In the genomic region with DNA sequence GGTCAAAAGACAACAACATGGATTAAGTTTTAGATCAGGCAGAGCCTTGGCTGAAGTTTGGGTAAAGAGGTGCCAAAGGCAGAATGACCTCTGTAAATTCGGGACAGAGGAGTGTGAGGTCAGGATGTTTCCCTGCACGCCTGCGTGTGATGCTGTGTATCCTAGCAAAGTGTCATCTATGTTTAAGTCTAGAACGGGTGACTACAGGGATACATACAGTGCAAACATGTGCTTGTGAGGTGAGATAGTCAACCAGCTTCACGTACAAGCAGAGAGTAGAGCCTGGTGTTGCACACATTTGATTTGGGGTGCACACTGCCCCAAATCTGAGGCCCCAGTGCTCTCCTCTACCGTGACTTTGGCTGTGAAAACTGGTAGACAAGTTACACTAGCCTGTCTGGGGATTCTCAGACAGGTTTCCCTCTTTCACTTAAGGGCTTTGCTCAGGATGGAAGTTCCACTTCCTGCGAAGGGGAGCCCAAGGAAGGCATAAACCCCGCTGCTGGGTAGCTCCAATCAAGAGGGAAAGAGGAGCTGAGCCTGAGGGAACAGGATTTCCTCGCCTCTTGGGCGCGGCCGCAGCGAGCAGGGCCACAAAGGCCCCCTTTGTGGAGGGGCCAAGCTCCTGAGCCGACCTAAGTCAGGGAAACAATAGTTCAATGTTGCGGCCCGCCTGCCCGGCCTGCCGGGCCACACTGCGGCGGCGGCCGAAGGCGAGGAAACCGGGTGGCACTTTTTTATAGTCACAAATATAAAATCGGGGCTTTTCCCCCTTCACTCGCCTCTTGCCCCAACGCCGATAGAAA, we compare ENCODE assay signal across 16 mouse cellular contexts. TPM values are rescaled to one million over a fixed set of nuclear protein-coding genes. Genes with fewer than 3 reads are reported as not detected.
DNase-seq lines count a peak whose midpoint lies in the region; ATAC-seq and TF ChIP-seq lines count a peak whose summit lies in the region.
"Had no signal": no experiment of that assay in that cellular context is flagged by ENCODE, and none has a peak within 500 bp of the region (broad histone marks: within the 10 kb centered on the region; RNA-seq: fewer than 3 reads in every experiment).

No protein-coding gene starts in this region.

- H3K36me3 ChIP-seq in lung, embryonic 14.5 days (ENCODE audit: insufficient read depth) = no peaks in the 10 kb centered on the region
- no peaks in the 10 kb centered on the region for H3K36me3 ChIP-seq in embryonic facial prominence, embryonic 10.5 days (replicated peaks)
- H3K36me3 ChIP-seq in limb, embryonic 12.5 days = no peaks in the 10 kb centered on the region
- H3K36me3 ChIP-seq: intestine, embryonic 15.5 days; liver, embryonic 13.5 days had no signal

- H3K4me1 ChIP-seq in lung, embryonic 14.5 days (ENCODE audit: insufficient read depth) = no peaks in the 10 kb centered on the region
- peaks cover 33% of the 10 kb centered on the region for H3K4me1 ChIP-seq in embryonic facial prominence, embryonic 10.5 days
- H3K4me1 ChIP-seq in limb, embryonic 12.5 days (replicated peaks) = peaks cover 65% of the 10 kb centered on the region

- no peak overlapping the region for H3K9ac ChIP-seq in lung, embryonic 14.5 days
- H3K9ac ChIP-seq in limb, embryonic 12.5 days (replicated peaks) = peak overlapping the region; percentile 46
- H3K9ac ChIP-seq: intestine, embryonic 15.5 days; liver, embryonic 13.5 days had no signal

- H3K27ac ChIP-seq in lung, embryonic 14.5 days (ENCODE audit: low read depth) = no peak overlapping the region
- no peak overlapping the region for H3K27ac ChIP-seq in embryonic facial prominence, embryonic 10.5 days (replicated peaks)
- peak overlapping the region; percentile 100 for H3K27ac ChIP-seq in limb, embryonic 12.5 days
- H3K27ac ChIP-seq: intestine, embryonic 15.5 days; liver, embryonic 13.5 days had no signal

- H3K27me3 ChIP-seq in lung, embryonic 14.5 days (ENCODE audit: insufficient read depth, low read length) = peaks cover 97% of the 10 kb centered on the region
- peaks cover 100% of the 10 kb centered on the region for H3K27me3 ChIP-seq in embryonic facial prominence, embryonic 10.5 days (replicated peaks; ENCODE audit: low read depth, poor library complexity, severe bottlenecking)
- peaks cover 57% of the 10 kb centered on the region for H3K27me3 ChIP-seq in limb, embryonic 12.5 days

- 3% methylated on average over 28 of the region's 28 CpGs for WGBS in lung, embryonic 14.5 days
- WGBS in embryonic facial prominence, embryonic 10.5 days = 1% methylated on average over 28 of the region's 28 CpGs
- WGBS in limb, embryonic 12.5 days = 2% methylated on average over 28 of the region's 28 CpGs

- no peaks in the 10 kb centered on the region for H3K9me3 ChIP-seq in lung, embryonic 14.5 days (ENCODE audit: low read depth, low read length)
- H3K9me3 ChIP-seq in embryonic facial prominence, embryonic 10.5 days = no peaks in the 10 kb centered on the region
- H3K9me3 ChIP-seq in limb, embryonic 12.5 days = no peaks in the 10 kb centered on the region
- H3K9me3 ChIP-seq: intestine, embryonic 15.5 days; liver, embryonic 13.5 days had no signal

- no peak for ATAC-seq in lung, embryonic 14.5 days (ENCODE audit: insufficient read depth)
- ATAC-seq in limb, embryonic 12.5 days (ENCODE audit: insufficient number of reproducible peaks, insufficient read depth, low FRiP score, low TSS enrichment, low read depth) = peak; percentile 35
- ATAC-seq: intestine, embryonic 15.5 days had no signal

- peak; percentile 16 for DNase-seq in lung, embryonic 14.5 days
- no peak for DNase-seq in lung, adult 18-20 months
- DNase-seq in ZHBTc4 (ENCODE audit: low read depth, low spot score) = peak; percentile 69
- peak; percentile 71 for DNase-seq in embryonic facial prominence, embryonic 10.5 days (ENCODE audit: low spot score)
- DNase-seq in c-Kit-positive CD71-positive TER-119-positive erythroid progenitor cells, embryonic 14.5 days (ENCODE audit: low spot score) = no peak
- DNase-seq in layer of hippocampus, adult 9-11 months = no peak
- no peak for DNase-seq in right cerebral cortex, postnatal 10 days (ENCODE audit: low spot score in 2 of 2)
- DNase-seq: adrenal gland, adult 8-10 months; cerebellum, postnatal 25 days; kidney, postnatal 25 days; layer of hippocampus, postnatal 36 days; liver, embryonic 13.5 days; lung, postnatal 36 days; right cerebral cortex, adult 18-20 months had no signal

- H3K4me2 ChIP-seq in lung, embryonic 14.5 days = no peak overlapping the region
- peak overlapping the region; percentile 66 for H3K4me2 ChIP-seq in limb, embryonic 12.5 days
- H3K4me2 ChIP-seq: intestine, embryonic 15.5 days; liver, embryonic 13.5 days had no signal

- no peak for TF ChIP-seq CTCF in lung, embryonic 14.5 days (IDR thresholded peaks at IDR 0.05; ENCODE audit: low read depth)

- H3K4me3 ChIP-seq in lung, embryonic 14.5 days (ENCODE audit: low read depth, low read length) = no peak overlapping the region
- peak overlapping the region; percentile 27 for H3K4me3 ChIP-seq in embryonic facial prominence, embryonic 10.5 days
- peak overlapping the region; percentile 24 for H3K4me3 ChIP-seq in limb, embryonic 12.5 days (replicated peaks)
- H3K4me3 ChIP-seq: intestine, embryonic 15.5 days; liver, embryonic 13.5 days had no signal

RNA-seq across cellular contexts. Expression of a gene that starts 8.0 kb away (rescaled TPM):
- 0.05 and 0.28 TPM in 2 replicates for polyA plus RNA-seq in lung, embryonic 14.5 days (2014; fragmentation: Nextera tagmentation; extraction: Ambion mirVana)
- 1.6 and 2.5 TPM in 2 replicates for polyA plus RNA-seq in embryonic facial prominence, embryonic 10.5 days (2016; fragmentation: Nextera tagmentation; extraction: Ambion mirVana)
- 26.5 and 32.6 TPM in 2 replicates for polyA plus RNA-seq in limb, embryonic 12.5 days (2016; fragmentation: Nextera tagmentation; extraction: Ambion mirVana)

Comparison
In these comparisons a context has a peak if more than half of its experiments do, and no peak if none do; other contexts are left out.
1. DNase-seq: peak in lung, embryonic 14.5 days (single experiment), ZHBTc4 (single experiment) and embryonic facial prominence, embryonic 10.5 days (single experiment); none in lung, adult 18-20 months (0 of 2), c-Kit-positive CD71-positive TER-119-positive erythroid progenitor cells, embryonic 14.5 days (single experiment), layer of hippocampus, adult 9-11 months (single experiment) and right cerebral cortex, postnatal 10 days (0 of 2).